In the genomic region with DNA sequence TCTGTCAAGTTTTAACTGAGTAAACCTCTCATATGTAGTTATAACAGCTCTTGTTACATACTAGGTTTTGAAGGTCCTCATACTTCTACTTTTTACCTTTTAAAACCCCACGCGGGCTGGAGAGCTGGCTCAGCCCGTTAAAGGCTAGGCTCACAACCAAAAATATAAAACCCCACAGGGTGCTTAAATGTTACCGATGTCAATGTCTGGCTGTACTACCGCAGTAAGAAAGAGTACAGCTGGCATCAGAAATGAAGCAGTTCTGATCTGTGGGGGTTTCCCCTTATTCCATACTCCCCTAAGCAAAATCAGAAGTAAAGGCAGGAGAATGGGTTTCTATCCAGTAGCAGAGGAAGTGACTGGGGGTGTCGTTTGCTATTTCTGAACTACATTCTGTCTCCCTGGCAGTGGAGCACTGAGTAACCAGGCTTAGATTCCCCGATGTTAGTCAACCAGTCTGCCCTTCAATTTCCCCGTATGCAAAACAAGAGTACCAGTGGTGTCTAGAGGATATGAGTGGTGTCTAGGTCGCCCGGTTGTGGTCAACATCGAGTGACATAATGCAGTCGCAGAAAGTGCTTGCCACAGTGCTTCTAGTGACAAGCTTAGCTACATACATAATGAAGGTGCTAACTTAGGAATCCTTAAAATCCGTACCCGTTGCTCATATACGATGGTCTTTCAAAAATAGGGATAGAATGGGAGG, we compare ENCODE assay signal across 8 mouse cellular contexts. TPM values are rescaled to one million over a fixed set of nuclear protein-coding genes. Genes with fewer than 3 reads are reported as not detected.
DNase-seq lines count a peak whose midpoint lies in the region; ATAC-seq and TF ChIP-seq lines count a peak whose summit lies in the region.

No protein-coding gene starts in this region.

- peak; percentile 17 to 30 for DNase-seq in left cerebral cortex, adult 2 months (ENCODE audit: extremely low spot score in 1 of 2, low spot score in 2 of 2)
- no peak for DNase-seq in left cerebral cortex, postnatal 10 days (ENCODE audit: extremely low spot score in 1 of 2, low spot score in 2 of 2)
- DNase-seq in adrenal gland, postnatal 14 days: peak; percentile 37
- peak; percentile 1 for DNase-seq in lung, postnatal 10 days
- peak; percentile 17 to 37 for DNase-seq in spleen, adult 18-20 months
- DNase-seq in ovary, adult 18-20 months (ENCODE audit: low spot score): no peak

- H3K9me3 ChIP-seq in heart, embryonic 11.5 days (replicated peaks; ENCODE audit: control insufficient read depth, low read length): no peaks in the 10 kb centered on the region
- no peaks in the 10 kb centered on the region for H3K9me3 ChIP-seq in kidney, embryonic 15.5 days (replicated peaks)

- peak overlapping the region; percentile 98 for H3K4me3 ChIP-seq in left cerebral cortex, adult 2 months
- H3K4me3 ChIP-seq in heart, embryonic 11.5 days (ENCODE audit: low read depth, low read length): peak overlapping the region; percentile 83
- peak overlapping the region; percentile 67 for H3K4me3 ChIP-seq in kidney, embryonic 15.5 days (replicated peaks)

- peak overlapping the region; percentile 87 for H3K9ac ChIP-seq in heart, embryonic 11.5 days (ENCODE audit: low read depth, low read length)
- H3K9ac ChIP-seq in kidney, embryonic 15.5 days: peak overlapping the region; percentile 92

- WGBS in heart, embryonic 11.5 days (ENCODE audit: insufficient replicate concordance): 30% methylated on average over 15 of the region's 15 CpGs
- 16% methylated on average over 15 of the region's 15 CpGs for WGBS in kidney, embryonic 15.5 days

- no peak for ATAC-seq in heart, embryonic 11.5 days (replicated peaks; ENCODE audit: insufficient number of reproducible peaks, low FRiP score, low TSS enrichment)
- ATAC-seq in kidney, embryonic 15.5 days (replicated peaks; ENCODE audit: low FRiP score): no peak

- TF ChIP-seq CTCF in left cerebral cortex, adult 2 months (IDR thresholded peaks at IDR 0.05): no peak

- no peaks in the 10 kb centered on the region for H3K27me3 ChIP-seq in heart, embryonic 11.5 days (ENCODE audit: control insufficient read depth, insufficient read depth, low read length)
- no peaks in the 10 kb centered on the region for H3K27me3 ChIP-seq in kidney, embryonic 15.5 days

- H3K36me3 ChIP-seq in heart, embryonic 11.5 days (ENCODE audit: control insufficient read depth, insufficient read depth, low read length): no peaks in the 10 kb centered on the region
- H3K36me3 ChIP-seq in kidney, embryonic 15.5 days: no peaks in the 10 kb centered on the region; the same call in 1 of the 2 replicates

- peak overlapping the region; percentile 94 for H3K27ac ChIP-seq in left cerebral cortex, adult 2 months
- no peak overlapping the region for H3K27ac ChIP-seq in heart, embryonic 11.5 days (ENCODE audit: low read depth, low read length)
- H3K27ac ChIP-seq in kidney, embryonic 15.5 days: no peak overlapping the region

- intact Hi-C loops in left cerebral cortex, adult 2 months (cut with DNase I): no loop called here
- intact Hi-C loops in left cerebral cortex, postnatal 10 days (cut with DNase I): no loop called here

- H3K4me2 ChIP-seq in heart, embryonic 11.5 days: peak overlapping the region; percentile 99
- H3K4me2 ChIP-seq in kidney, embryonic 15.5 days: peak overlapping the region; percentile 96

- peaks cover 35% of the 10 kb centered on the region for H3K4me1 ChIP-seq in heart, embryonic 11.5 days (ENCODE audit: control insufficient read depth, insufficient read depth, low read length)
- H3K4me1 ChIP-seq in kidney, embryonic 15.5 days: peaks cover 50% of the 10 kb centered on the region

RNA-seq across cellular contexts. Expression of gene Cpd, which starts 1.4 kb away (rescaled TPM):
- 10 to 100 TPM; 53.0 to 56.8 TPM for total RNA-seq in left cerebral cortex, adult 2 months (2021)
- 10 to 100 TPM; 70.3 to 75.0 TPM for total RNA-seq in left cerebral cortex, postnatal 10 days (2021)
- total RNA-seq in adrenal gland, postnatal 14 days (2021): 43.5 and 45.8 TPM in 2 replicates
- 19.9 and 20.8 TPM in 2 replicates for polyA plus RNA-seq in heart, embryonic 11.5 days (2014; fragmentation: Nextera tagmentation; extraction: Ambion mirVana)
- polyA plus RNA-seq in kidney, embryonic 15.5 days (2015; fragmentation: Nextera tagmentation; extraction: Ambion mirVana): 16.8 and 17.5 TPM in 2 replicates

RNA-seq across cellular contexts. Expression of gene Tmigd1, which starts 56.5 kb away (rescaled TPM):
- not detected for total RNA-seq in left cerebral cortex, adult 2 months (2021)
- not detected for total RNA-seq in left cerebral cortex, postnatal 10 days (2021)
- 0.78 and 1.3 TPM in 2 replicates for total RNA-seq in adrenal gland, postnatal 14 days (2021)
- polyA plus RNA-seq in heart, embryonic 11.5 days (2014; fragmentation: Nextera tagmentation; extraction: Ambion mirVana): 0.23 TPM in 1 of 2 replicates, not detected in the other
- polyA plus RNA-seq in kidney, embryonic 15.5 days (2015; fragmentation: Nextera tagmentation; extraction: Ambion mirVana): 1.7 and 2.8 TPM in 2 replicates

Comparison
In these comparisons a context has a peak if more than half of its experiments do, and no peak if none do; other contexts are left out.
1. DNase-seq: peak in left cerebral cortex, adult 2 months (2 of 2), adrenal gland, postnatal 14 days (single experiment), lung, postnatal 10 days (single experiment) and spleen, adult 18-20 months (2 of 2); none in left cerebral cortex, postnatal 10 days (0 of 2) and ovary, adult 18-20 months (single experiment).
2. Peak in every context shown above with its lines, with median percentiles within 50 percentile points of each other: H3K4me3 ChIP-seq.